Mouse (Mus musculus) ES-Bruce4 (cell line): ENCODE results near the gene Kcnj15.

Experiments
- CTCF ChIP-seq: IDR thresholded peaks from one replicate; pipeline ENCODE4 v1.8.1; 2011; ENCODE audit warnings: low read depth, low read length
- EP300 ChIP-seq: IDR thresholded peaks from 2 replicates; pipeline ENCODE4 v1.6.1; 2011; ENCODE audit warnings: low read depth, low read length; ENCODE audit not compliant: insufficient read depth
- POLR2A ChIP-seq: IDR thresholded peaks from one replicate; pipeline ENCODE4 v1.8.1; 2011; ENCODE audit warnings: low read length; ENCODE audit not compliant: insufficient read depth

DNA sequence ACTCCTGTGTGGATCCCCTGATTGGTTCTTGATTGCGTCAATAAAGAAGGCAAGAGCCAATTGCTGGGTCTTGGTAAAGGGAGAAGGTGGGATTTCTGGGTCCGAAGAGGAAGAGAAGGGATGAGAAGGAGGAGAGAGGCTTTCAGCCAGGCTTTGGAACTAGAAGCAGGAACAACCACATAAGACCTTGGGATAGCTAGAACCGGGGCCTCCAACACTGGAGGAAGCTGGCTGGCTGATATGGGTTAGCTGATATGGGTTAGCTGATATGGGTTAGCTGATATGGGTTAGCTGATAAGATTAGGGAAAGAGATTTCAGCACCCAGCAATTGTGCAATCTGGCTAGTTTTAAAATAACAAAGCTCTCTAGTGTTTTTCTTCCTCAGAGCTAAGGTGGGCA lies 44.3 kb downstream of the Kcnj15 start:
- no peak for TF ChIP-seq POLR2A
- TF ChIP-seq EP300: no peak
- TF ChIP-seq CTCF: no peak
